Mouse (Mus musculus) embryonic facial prominence, embryonic 15.5 days (tissue): Measurements from ENCODE around the gene Stard9. TPM values are rescaled to one million over a fixed set of nuclear protein-coding genes. Genes with fewer than 3 reads are reported as not detected.
A peak's percentile ranks its signal among the peaks of the same experiment; 100 is the strongest.

Source experiments
- ATAC-seq: fragments of 200-750 bp; cut with Nextera tagmentation; 2 replicates; pipeline ENCODE4 v1.8.0; 2017; ENCODE audit warnings: low read depth, moderate TSS enrichment; ENCODE audit not compliant: insufficient number of reproducible peaks, low FRiP score, low TSS enrichment
- H3K27ac ChIP-seq: fragments of 300-500 bp; sonication (generic); replicated peaks from 2 replicates; pipeline ENCODE4 v1.5.1; 2015; ENCODE audit warnings: mild to moderate bottlenecking, inconsistent platforms
- H3K27me3 ChIP-seq: fragments of 300-500 bp; sonication (generic); 2 replicates; pipeline ENCODE4 v1.6.1; 2015; ENCODE audit warnings: inconsistent platforms
- H3K36me3 ChIP-seq: fragments of 300-500 bp; sonication (generic); 2 replicates; pipeline ENCODE4 v1.6.1; 2015; ENCODE audit warnings: mild to moderate bottlenecking, inconsistent platforms
- H3K4me1 ChIP-seq: fragments of 300-500 bp; sonication (generic); 2 replicates; pipeline ENCODE4 v1.6.1; 2015; ENCODE audit warnings: inconsistent platforms
- H3K4me2 ChIP-seq: fragments of 300-500 bp; sonication (generic); replicated peaks from 2 replicates; pipeline ENCODE4 v1.6.1; 2015; ENCODE audit warnings: mild to moderate bottlenecking, inconsistent platforms
- H3K4me3 ChIP-seq: fragments of 300-500 bp; sonication (generic); replicated peaks from 2 replicates; pipeline ENCODE4 v1.5.1; 2015; ENCODE audit warnings: mild to moderate bottlenecking, inconsistent platforms
- H3K9ac ChIP-seq: fragments of 300-500 bp; sonication (generic); 2 replicates; pipeline ENCODE4 v1.6.1; 2015; ENCODE audit warnings: inconsistent platforms
- H3K9me3 ChIP-seq: fragments of 300-500 bp; sonication (generic); replicated peaks from 2 replicates; pipeline ENCODE4 v1.6.1; 2016; ENCODE audit warnings: inconsistent platforms
- WGBS: fragments of 180-500 bp; shearing (Covaris S2); methylation state at CpG from one replicate; pipeline ENCODE4 v1.1.7; 2015; 5-methylcytosine and 5-hydroxymethylcytosine counted together
- polyA plus RNA-seq: library from polyadenylated mRNA; unstranded; fragments of >200 nt; fragmentation: Nextera tagmentation; extraction: Ambion mirVana; gene quantifications from 2 replicates; pipeline ENCODE4 v1.2.1, GENCODE M21; 2015

Stard9 gene
- polyA plus RNA-seq, result 6.7 and 7.3 TPM in 2 replicates

DNA sequence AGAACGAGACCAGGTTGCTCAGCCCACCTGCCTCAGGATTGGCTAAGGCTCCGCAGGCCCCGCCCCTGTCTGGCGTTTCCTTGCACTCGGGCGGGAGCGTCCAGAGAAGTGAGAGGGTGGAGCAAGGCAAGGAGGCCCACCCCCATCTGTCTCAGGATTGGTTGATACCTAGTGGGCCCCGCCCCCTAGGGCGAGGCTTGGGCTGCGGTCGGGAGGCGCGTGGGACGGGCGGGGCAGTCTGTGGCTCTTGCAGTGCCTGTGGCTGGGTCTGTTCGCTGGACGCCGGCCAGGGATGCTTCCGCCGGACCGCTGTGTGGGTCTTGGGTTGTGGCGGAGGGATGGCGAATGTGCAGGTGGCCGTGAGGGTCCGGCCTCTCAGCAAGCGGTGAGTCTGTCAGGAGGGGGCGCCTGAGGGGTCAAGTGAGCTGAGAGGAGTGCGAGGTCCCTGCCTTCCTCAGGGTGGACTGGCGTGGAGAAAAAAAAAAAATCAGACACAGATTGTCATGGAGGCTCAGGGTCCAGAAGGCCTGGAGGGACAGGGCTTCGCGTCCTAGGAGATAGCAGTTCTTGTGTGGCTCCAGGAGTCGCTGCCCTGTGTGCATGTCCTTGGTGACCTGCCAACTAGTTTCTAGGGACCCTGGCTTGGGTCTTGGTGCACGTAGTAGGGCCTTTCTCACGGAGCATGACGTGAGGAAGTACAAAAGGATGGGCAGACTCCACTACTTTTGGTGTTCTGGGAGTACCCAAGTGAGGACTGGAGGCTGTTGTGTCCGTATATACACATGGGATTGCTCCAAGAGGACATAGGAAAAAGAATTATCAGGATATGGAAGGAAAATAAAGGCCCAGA lies at the start of gene Stard9:
Gene Stard9 (plus strand): TSS at position 236 of the 850 bp plus-strand sequence.
- Histone ChIP-seq H3K4me2 (peak within 1 kb of the TSS; percentile 74), H3K4me1 (peaks cover 15% of the 10 kb centered on the region; the same call in 1 of the 2 replicates), H3K4me3 (peak within 1 kb of the TSS; percentile 68), H3K27ac (0 out of 2 replicates have a peak within 1 kb of the TSS, but pooled peaks have one; percentile 34), H3K27me3 (no peaks in the 10 kb centered on the region), H3K9ac (peak within 1 kb of the TSS; percentile 48), H3K9me3 (no peaks in the 10 kb centered on the region), H3K36me3 (peaks cover 9% of the 10 kb centered on the region; the same call in 1 of the 2 replicates)
- ATAC-seq, result peak; percentile 100
- 3% methylated on average over 36 of the region's 36 CpGs for WGBS

DNA sequence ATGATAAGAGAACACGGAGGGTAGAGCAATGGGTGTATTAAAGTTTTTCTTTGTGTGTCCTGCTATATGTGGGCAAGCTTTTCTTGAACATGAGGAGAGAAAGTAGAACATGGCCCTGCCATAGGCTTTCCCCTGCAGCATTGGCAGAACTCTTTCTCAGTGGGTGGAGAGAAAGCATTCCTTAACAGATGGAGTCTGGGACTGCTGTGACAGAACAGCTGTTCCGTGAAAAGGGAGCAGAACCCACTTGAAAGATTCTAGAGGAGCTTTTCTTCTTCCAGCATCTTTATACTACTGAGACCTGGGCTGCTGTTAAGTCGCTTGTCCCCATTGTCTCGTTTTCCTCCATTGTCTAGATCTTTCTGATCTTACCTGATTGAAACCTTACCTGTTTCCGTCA lies 39.2 kb upstream of the Stard9 start:
- Histone ChIP-seq H3K27me3 (no peaks in the 10 kb centered on the region), H3K9me3 (no peaks in the 10 kb centered on the region), H3K36me3 (peaks cover 39% of the 10 kb centered on the region), H3K4me1 (no peaks in the 10 kb centered on the region), H3K4me3 (no peak overlapping the region), H3K4me2 (no peak overlapping the region), H3K27ac (no peak overlapping the region), H3K9ac (no peak overlapping the region)
- WGBS, result 82% methylated on average over 5 of the region's 5 CpGs
- no peak for ATAC-seq

DNA sequence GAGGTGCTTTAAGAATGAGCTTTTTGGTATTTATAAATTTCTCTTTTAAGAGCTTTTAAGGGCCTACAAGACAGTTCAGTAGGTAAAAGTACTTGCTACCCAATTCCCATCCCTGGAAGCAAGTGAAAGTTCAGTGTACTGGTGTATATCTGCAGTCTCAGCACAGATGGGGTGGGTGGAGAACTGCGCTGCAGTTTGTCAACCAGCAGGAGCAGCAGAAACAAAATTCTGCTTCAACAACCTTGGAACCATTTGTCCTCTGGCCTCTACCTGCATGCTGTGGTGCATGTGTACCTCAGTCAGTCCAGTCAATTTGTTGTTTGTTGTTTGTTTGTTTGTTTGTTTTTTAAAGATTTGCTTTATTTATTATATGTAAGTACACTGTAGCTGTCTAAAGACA lies 36.7 kb upstream of the Stard9 start:
- Histone ChIP-seq H3K27ac (no peak overlapping the region), H3K4me2 (no peak overlapping the region), H3K27me3 (no peaks in the 10 kb centered on the region), H3K9me3 (no peaks in the 10 kb centered on the region), H3K9ac (no peak overlapping the region), H3K4me1 (no peaks in the 10 kb centered on the region), H3K4me3 (no peak overlapping the region), H3K36me3 (peaks cover 43% of the 10 kb centered on the region)
- ATAC-seq, result no peak
- 76% methylated on average over 1 of the region's 1 CpGs for WGBS

- WGBS, result 85% methylated on average over 2 of the region's 2 CpGs
- peaks cover 62% of the 10 kb centered on the region for H3K36me3 ChIP-seq
- H3K4me1 ChIP-seq, result no peaks in the 10 kb centered on the region
- H3K9ac ChIP-seq, result no peak overlapping the region
- H3K9me3 ChIP-seq, result no peaks in the 10 kb centered on the region
- no peaks in the 10 kb centered on the region for H3K27me3 ChIP-seq
- H3K4me2 ChIP-seq, result no peak overlapping the region
- H3K4me3 ChIP-seq, result no peak overlapping the region
- ATAC-seq, result no peak
- H3K27ac ChIP-seq, result no peak overlapping the region
These were observed 31.2 kb upstream of the Stard9 start for GRCm38 (mm10) chr2:120597734-120598133.

DNA sequence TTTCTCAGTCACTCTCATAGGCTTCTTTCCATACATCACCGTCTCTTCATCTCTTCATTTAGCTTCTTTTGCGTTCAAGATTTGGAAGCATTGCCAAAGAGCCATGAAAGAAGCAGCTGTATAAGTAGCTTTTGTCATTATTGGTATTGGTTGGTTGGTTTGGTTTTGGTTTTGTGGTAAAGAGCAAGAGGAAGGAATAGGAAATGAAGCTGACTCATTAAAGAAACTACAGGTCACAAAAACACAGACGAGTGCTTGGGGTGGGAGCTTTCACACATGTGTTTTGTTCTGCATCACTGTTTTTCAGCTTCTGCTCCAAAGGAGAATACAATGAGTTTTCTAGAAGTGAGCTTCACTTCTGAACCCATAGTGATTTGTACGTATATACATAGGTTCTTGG lies 29.4 kb upstream of the Stard9 start:
- H3K9me3 ChIP-seq, result no peaks in the 10 kb centered on the region
- no peak overlapping the region for H3K27ac ChIP-seq
- no peak overlapping the region for H3K4me3 ChIP-seq
- peaks cover 57% of the 10 kb centered on the region for H3K36me3 ChIP-seq
- no peaks in the 10 kb centered on the region for H3K27me3 ChIP-seq
- no peak for ATAC-seq
- no peaks in the 10 kb centered on the region for H3K4me1 ChIP-seq
- no peak overlapping the region for H3K4me2 ChIP-seq
- WGBS, result 93% methylated on average over 4 of the region's 4 CpGs
- no peak overlapping the region for H3K9ac ChIP-seq

DNA sequence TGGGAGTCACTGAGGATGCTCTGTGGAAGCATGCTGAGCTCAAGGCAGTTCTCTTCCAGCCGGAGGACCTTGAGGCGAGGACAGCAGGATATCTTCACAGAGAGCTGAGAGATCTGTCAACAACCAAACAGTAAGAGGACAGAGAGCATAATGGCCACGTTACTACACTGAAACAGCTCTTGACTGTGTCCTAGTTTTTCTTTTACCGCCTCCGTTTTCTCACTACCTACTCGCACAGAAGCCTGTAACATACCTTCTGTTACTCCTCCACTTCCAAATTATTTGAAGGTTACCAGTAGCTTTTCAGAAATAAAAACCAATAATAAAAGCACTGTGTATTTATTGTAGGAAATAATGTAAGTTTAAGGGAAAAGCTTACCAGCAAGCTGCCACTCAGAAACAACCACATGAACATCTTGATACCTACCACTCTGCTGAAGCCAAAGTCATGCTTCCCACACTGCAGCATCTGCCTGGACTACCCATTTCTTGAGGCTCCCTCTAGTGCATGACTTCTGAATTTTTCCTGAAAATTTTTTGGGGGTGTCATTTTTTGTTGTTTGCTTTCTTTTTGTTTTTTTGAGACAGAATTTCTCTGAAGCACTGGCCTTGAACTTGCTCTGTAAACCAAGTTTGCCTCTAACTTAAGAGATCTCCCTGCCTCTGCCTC lies 22.8 kb upstream of the Stard9 start:
- Histone ChIP-seq H3K4me3 (no peak overlapping the region), H3K36me3 (peaks cover 6% of the 10 kb centered on the region), H3K27ac (no peak overlapping the region), H3K27me3 (no peaks in the 10 kb centered on the region), H3K9ac (no peak overlapping the region), H3K4me1 (peaks cover 9% of the 10 kb centered on the region), H3K4me2 (no peak overlapping the region), H3K9me3 (no peaks in the 10 kb centered on the region)
- 87% methylated on average over 6 of the region's 6 CpGs for WGBS
- ATAC-seq, result no peak

DNA sequence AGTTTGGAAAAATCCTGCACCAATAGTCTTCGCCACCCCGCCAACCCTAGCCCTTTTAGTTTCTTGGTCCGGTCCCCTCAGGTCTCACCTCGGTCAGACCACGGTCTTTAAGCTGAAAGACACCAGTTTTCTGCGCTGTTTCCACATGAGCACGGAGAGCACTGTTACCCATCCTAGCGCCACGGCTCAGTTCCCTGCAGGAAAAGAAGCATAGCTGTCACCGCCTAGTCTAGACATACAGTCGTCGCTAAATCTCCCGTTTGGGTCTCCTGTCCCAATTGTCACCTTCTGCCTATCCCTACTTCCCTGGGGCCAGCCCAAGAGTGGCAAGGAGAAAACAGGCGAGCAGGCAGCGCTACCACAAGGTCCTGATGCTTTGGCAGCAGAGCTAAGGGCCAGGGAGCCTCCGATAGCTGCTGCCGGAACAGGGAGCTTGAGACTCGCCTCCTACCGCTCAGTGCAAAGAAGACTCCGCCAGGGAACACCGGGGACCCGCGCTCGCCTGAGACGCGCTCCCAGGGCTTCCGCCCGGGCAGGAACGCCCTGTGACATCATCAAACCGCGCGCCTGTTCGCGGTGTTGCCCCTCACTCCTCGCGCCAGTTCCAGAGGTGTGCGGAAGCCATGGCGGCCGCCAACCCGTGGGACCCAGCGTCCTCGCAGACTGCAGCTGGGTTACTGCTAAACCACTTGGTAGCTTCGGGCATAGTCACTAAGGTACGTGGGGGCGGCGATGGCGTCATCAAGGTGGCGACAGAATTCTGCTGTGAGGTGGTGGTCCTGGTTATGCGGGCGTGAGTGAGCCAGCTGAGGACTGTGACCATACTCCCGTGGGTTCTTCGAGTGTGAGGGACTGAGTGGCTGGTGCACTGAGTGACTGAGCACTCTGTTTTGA lies 19.8 kb upstream of the Stard9 start, which contains the start of the genes Haus2 and Lrrc57:
Gene Haus2 (plus strand): TSS at position 554 of the 894 bp plus-strand sequence.
Gene Lrrc57 (minus strand): TSS at position 691 of the 894 bp plus-strand sequence.
- Histone ChIP-seq H3K27me3 (no peaks in the 10 kb centered on the region), H3K4me3 (peak within 1 kb of the TSS; percentile 95), H3K9me3 (no peaks in the 10 kb centered on the region), H3K4me2 (peak within 1 kb of the TSS; percentile 82), H3K9ac (peak within 1 kb of the TSS; percentile 83), H3K36me3 (peaks cover 12% of the 10 kb centered on the region; the same call in 1 of the 2 replicates), H3K27ac (peak within 1 kb of the TSS; percentile 96), H3K4me1 (peaks cover 9% of the 10 kb centered on the region)
- under 1% methylated on average over 52 of the region's 52 CpGs for WGBS
- ATAC-seq, result peak; percentile 93

DNA sequence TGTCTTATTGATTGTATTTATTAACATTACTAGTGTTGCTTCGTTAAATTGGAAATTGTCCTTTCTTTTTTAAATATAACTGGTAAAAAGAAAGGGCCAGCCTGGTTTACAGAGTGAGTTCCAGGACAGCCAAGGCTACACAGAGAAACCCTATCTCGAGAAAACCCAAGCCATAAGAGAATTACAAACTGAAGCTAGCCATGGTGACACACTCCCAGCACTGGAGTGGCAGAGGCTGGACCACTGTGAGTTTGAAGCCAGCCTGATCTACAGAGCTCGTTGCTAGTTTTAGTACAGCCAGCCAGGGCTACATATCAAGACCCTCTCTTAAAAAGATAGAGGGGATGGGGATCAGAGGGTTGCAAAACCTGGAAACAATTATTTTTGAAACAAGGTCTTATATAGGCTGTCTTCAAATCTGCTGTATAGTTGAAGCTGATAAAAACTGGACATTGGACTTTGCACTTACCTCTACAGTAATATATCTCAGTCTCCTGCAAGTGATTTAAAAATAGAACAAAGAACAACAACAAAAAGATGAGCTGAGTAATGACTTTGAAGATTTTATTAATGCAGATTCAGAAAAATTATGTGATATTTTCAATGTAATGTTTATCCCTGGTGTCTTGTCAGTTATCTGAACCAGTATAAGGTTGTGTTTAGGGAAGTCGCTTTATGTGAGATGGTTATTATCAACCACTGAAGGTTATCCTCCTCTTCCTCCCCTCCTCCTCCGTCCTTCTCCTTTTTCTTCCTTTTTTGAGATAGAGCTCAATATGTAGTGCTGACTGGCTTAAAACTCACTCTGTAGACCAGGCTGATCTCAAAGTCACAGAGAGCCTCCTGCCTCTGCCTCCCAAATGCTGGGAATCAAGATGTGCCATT lies 12.4 kb upstream of the Stard9 start:
- Histone ChIP-seq H3K4me2 (no peak overlapping the region), H3K9me3 (no peaks in the 10 kb centered on the region), H3K36me3 (peaks cover 40% of the 10 kb centered on the region), H3K4me1 (no peaks in the 10 kb centered on the region), H3K4me3 (no peak overlapping the region), H3K27me3 (no peaks in the 10 kb centered on the region), H3K27ac (no peak overlapping the region), H3K9ac (no peak overlapping the region)
- no peak for ATAC-seq
- 89% methylated on average over 5 of the region's 5 CpGs for WGBS

DNA sequence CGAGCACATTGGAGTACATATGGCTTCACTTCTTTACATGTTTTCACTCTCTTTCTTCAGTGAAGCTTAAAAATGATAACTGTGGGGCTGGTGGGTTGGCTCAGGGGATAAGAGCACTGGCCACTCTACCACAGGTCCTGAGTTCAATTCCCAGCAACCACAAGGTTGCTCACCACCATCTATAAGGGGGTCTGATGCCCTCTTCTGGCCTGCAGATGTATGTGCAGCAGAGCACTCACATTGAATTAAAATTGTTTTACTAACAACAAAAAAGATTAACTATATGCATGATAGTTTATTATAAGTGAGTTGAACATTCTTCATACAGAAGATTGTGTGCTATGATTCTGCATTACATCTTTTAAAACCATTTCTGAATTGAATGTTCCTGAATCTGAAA lies 9.4 kb upstream of the Stard9 start:
- Histone ChIP-seq H3K27me3 (no peaks in the 10 kb centered on the region), H3K9ac (no peak overlapping the region), H3K27ac (no peak overlapping the region), H3K4me1 (no peaks in the 10 kb centered on the region), H3K4me3 (no peak overlapping the region), H3K4me2 (no peak overlapping the region), H3K9me3 (no peaks in the 10 kb centered on the region), H3K36me3 (peaks cover 34% of the 10 kb centered on the region)
- WGBS, result 93% methylated on average over 1 of the region's 1 CpGs
- no peak for ATAC-seq

DNA sequence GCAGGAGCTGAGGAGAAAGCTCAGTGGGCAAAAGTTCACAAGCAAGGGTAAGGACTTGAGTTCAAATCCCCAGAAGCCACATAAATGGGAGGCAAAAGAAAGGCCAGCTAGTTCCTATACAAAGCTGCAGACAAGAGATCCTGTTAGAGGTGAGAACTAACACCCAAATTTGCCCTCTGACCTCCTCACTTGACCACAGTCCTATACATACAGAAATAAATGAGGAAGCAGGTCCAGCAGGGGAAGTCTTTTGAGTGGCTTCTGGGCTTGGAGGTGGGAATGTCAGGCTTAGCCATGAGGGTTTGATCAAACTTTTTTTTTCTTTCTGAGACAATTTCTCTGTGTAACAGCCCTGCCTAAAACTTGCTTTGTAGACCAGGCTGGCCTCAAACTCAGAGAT lies 6.0 kb upstream of the Stard9 start:
- H3K9me3 ChIP-seq, result no peaks in the 10 kb centered on the region
- no peak overlapping the region for H3K27ac ChIP-seq
- H3K4me2 ChIP-seq, result no peak overlapping the region
- H3K4me3 ChIP-seq, result no peak overlapping the region
- no peaks in the 10 kb centered on the region for H3K4me1 ChIP-seq
- H3K27me3 ChIP-seq, result no peaks in the 10 kb centered on the region
- H3K36me3 ChIP-seq, result peaks cover 13% of the 10 kb centered on the region
- no peak overlapping the region for H3K9ac ChIP-seq
- no peak for ATAC-seq
